Mouse (Mus musculus): ENCODE results near the gene Gm10230. TPM values are rescaled to one million over a fixed set of nuclear protein-coding genes. Genes with fewer than 3 reads are reported as not detected.

Gene Gm10230
- polyA plus RNA-seq (2012; rRNA removed), result not detected in 2 replicates

GRCm38 (mm10) chrX:27494782-27495181, at the start of gene Gm10230:
TSS of gene Gm10230 (minus strand) at chrX:27494882.

